ENCODE assay signal across 8 mouse cellular contexts in the genomic region with DNA sequence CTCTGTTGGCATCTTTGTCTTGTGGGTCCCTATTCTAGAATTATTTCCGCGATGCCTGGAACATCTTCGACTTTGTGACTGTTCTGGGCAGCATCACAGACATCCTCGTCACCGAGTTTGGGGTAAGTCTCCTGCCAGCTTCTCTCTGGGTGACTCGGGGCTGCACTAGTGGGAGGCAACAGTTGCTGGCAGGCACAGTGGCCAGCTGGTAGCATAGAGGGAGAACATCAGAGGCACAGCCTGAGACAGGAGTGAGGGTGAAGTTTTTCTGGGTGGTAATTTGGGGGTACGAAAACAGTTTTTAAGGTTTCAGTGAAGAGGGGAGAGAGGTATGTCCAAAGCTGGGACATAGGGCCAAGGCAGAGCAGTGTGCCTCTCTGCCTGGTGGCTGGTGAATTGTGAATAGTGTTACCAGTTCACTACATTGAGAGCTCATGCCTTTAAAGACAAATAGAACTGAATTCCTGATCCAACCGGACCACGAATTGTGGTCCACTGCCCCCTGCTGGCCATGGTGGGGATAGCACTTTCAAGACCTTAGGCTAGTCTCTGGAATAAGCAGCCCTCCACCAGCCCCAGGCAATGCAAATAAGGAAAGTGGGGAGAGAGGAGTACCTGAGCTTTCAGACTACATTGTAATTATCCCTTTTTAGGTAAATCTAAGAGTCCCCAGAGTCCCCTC.
DNase-seq lines count a peak whose midpoint lies in the region; ATAC-seq and TF ChIP-seq lines count a peak whose summit lies in the region.

No protein-coding gene starts in this region.

- H3K27me3 ChIP-seq in Patski = peaks cover 13% of the 10 kb centered on the region

- peak; percentile 90 for TF ChIP-seq CTCF in Patski (IDR thresholded peaks at IDR 0.05)

- CTCF ChIA-PET in Patski (lab: Charles Lee) = interaction anchor here (1.0 to 3.9 kb wide), 11 partner anchors 9 to 221 kb away, joined by 3 to 18 read pairs (median 6); no protein-coding TSS in a partner anchor

- in situ Hi-C loops in Patski (cut with MboI; ENCODE audit: low pct_unique_long_range_greater_than_20kb) = loop anchor here (5.0 kb wide), 2 partner anchors 43 to 218 kb away; no protein-coding TSS in a partner anchor

- DNase-seq in CD8-positive naive resting alpha-beta T cell, adult 2 months (ENCODE audit: low read depth in 2 of 2, low spot score in 2 of 2) = peak; percentile 68 to 74
- DNase-seq in Patski (ENCODE audit: low read depth, low spot score) = no peak
- DNase-seq in cerebellum, adult 9-11 months = peak; percentile 79
- peak; percentile 33 to 47 for DNase-seq in gastrocnemius, adult 8-10 months (ENCODE audit: low spot score in 2 of 2)
- peak; percentile 64 for DNase-seq in layer of hippocampus, adult 9-11 months
- peak; percentile 88 for DNase-seq in lung, postnatal 10 days
- peak; percentile 88 for DNase-seq in right cerebral cortex, postnatal 14 days
- DNase-seq in urinary bladder, postnatal 4 days (ENCODE audit: low spot score in 2 of 2) = peak; percentile 60 to 85

- no peak for ATAC-seq in Patski

- POLR2A ChIA-PET in Patski (lab: Charles Lee) = no interaction called here
